Mouse (Mus musculus) lung, embryonic 15.5 days (tissue): ENCODE results near the gene Fndc4. TPM values are rescaled to one million over a fixed set of nuclear protein-coding genes. Genes with fewer than 3 reads are reported as not detected.
A peak's percentile ranks its signal among the peaks of the same experiment; 100 is the strongest.

Source experiments
- ATAC-seq: fragments of 200-750 bp; cut with Nextera tagmentation; 2 replicates; pipeline ENCODE4 v1.8.0; 2017; ENCODE audit warnings: moderate number of reproducible peaks, borderline replicate concordance; ENCODE audit not compliant: low FRiP score, low TSS enrichment; ENCODE audit errors: extremely low read depth
- H3K27ac ChIP-seq: fragments of 300-500 bp; sonication (generic); 2 replicates; pipeline ENCODE4 v1.5.1; 2015; ENCODE audit warnings: moderate library complexity, mild to moderate bottlenecking, inconsistent platforms
- H3K27me3 ChIP-seq: fragments of 300-500 bp; sonication (generic); 2 replicates; pipeline ENCODE4 v1.6.1; 2015; ENCODE audit warnings: inconsistent platforms
- H3K36me3 ChIP-seq: fragments of 300-500 bp; sonication (generic); 2 replicates; pipeline ENCODE4 v1.6.1; 2015; ENCODE audit warnings: inconsistent platforms
- H3K4me1 ChIP-seq: fragments of 300-500 bp; sonication (generic); 2 replicates; pipeline ENCODE4 v1.6.1; 2015; ENCODE audit warnings: inconsistent platforms
- H3K4me2 ChIP-seq: fragments of 300-500 bp; sonication (generic); 2 replicates; pipeline ENCODE4 v1.6.1; 2015; ENCODE audit warnings: inconsistent platforms, mild to moderate bottlenecking, moderate library complexity
- H3K4me3 ChIP-seq: fragments of 300-500 bp; sonication (generic); 2 replicates; pipeline ENCODE4 v1.5.1; 2015; ENCODE audit warnings: mild to moderate bottlenecking, inconsistent platforms
- H3K9ac ChIP-seq: fragments of 300-500 bp; sonication (generic); 2 replicates; pipeline ENCODE4 v1.6.1; 2015; ENCODE audit warnings: inconsistent platforms
- H3K9me3 ChIP-seq: fragments of 300-500 bp; sonication (generic); 2 replicates; pipeline ENCODE4 v1.6.1; 2016; ENCODE audit warnings: inconsistent platforms
- WGBS: fragments of 180-500 bp; shearing (Covaris S2); methylation state at CpG from one replicate; pipeline ENCODE4 v1.1.7; 2015; 5-methylcytosine and 5-hydroxymethylcytosine counted together
- polyA plus RNA-seq: library from polyadenylated mRNA; unstranded; fragments of >200 nt; fragmentation: Nextera tagmentation; extraction: Ambion mirVana; gene quantifications from 2 replicates; pipeline ENCODE4 v1.2.1, GENCODE M21; 2015

Fndc4 gene
- polyA plus RNA-seq, 1 experiment from 2014 or later = 51.5 TPM

DNA sequence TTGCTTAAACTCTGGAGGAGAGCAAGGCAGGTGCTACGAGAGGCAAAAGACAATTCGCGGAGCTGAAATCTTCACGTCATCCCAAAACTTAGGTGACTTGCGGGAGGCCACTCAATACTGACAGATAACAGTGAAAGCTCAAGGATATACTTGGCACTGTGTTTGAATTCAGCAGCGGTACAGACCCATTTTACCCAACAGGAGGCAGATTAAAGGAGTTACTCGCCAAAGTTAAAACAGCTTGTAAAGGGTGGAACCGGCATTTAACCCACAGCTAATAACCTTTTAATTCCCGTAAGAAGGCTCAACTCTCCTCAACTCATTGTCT, 4.6 kb downstream of the Fndc4 start:
- peak overlapping the region; percentile 64 for H3K4me3 ChIP-seq
- H3K4me2 ChIP-seq = peak overlapping the region; percentile 78
- H3K36me3 ChIP-seq = peaks cover 4% of the 10 kb centered on the region; the same call in 1 of the 2 replicates
- 4% methylated on average over 9 of the region's 9 CpGs for WGBS
- no peaks in the 10 kb centered on the region for H3K27me3 ChIP-seq
- H3K9ac ChIP-seq = peak overlapping the region; percentile 56
- peak overlapping the region; percentile 83 for H3K27ac ChIP-seq
- peaks cover 33% of the 10 kb centered on the region for H3K4me1 ChIP-seq
- no peak for ATAC-seq
- no peaks in the 10 kb centered on the region for H3K9me3 ChIP-seq

DNA sequence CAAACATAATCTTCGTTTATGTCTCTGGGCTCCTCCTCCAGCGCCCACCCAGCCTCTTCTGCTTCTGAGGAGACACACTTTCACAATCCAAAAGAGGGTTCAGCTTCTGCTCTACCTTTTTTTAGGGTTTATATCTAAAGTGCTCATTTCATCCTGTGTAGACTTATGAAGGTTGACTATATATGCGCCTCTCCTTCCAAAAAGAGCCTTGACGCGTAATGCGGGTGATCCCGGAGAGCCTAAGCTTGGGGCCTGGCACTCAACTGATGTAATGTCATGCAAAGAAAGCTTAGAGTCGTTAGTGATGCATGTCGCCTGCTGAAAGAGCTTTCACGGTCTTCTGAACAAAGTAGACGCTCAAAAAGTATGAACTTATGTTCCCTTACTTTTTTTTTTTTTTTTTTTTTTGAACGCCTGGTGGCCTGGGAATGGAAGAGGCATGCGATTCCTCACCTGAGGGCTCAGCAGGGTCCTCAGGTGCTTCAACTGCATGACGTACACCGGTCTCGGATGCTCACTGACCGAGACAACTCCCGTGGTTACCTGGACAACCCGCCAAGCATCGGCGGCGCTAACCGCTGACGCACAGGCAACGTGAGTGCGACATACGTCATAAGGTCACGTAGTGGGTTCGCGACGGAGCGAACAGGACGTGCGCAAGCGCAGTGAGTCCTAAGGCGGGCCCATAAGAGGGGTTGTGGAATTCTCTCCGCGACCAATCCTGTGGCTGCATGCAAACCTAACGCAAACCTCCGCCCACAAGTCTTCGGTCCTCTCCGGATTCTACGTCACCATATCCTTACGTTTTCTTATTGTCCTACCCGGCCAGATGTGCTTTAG, 5.1 kb downstream of the Fndc4 start, which contains the start of gene Ift172:
Gene Ift172, minus strand, starts transcription at position 596 of the 840 bp plus-strand sequence.
- Histone ChIP-seq H3K4me3 (peak within 1 kb of the TSS; percentile 64), H3K9ac (peak within 1 kb of the TSS; percentile 56), H3K27ac (peak within 1 kb of the TSS; percentile 83), H3K4me2 (peak within 1 kb of the TSS; percentile 78), H3K27me3 (no peaks in the 10 kb centered on the region), H3K36me3 (peaks cover 10% of the 10 kb centered on the region; the same call in 1 of the 2 replicates), H3K9me3 (no peaks in the 10 kb centered on the region), H3K4me1 (peaks cover 28% of the 10 kb centered on the region)
- WGBS = 2% methylated on average over 45 of the region's 45 CpGs
- peak; percentile 93 for ATAC-seq

DNA sequence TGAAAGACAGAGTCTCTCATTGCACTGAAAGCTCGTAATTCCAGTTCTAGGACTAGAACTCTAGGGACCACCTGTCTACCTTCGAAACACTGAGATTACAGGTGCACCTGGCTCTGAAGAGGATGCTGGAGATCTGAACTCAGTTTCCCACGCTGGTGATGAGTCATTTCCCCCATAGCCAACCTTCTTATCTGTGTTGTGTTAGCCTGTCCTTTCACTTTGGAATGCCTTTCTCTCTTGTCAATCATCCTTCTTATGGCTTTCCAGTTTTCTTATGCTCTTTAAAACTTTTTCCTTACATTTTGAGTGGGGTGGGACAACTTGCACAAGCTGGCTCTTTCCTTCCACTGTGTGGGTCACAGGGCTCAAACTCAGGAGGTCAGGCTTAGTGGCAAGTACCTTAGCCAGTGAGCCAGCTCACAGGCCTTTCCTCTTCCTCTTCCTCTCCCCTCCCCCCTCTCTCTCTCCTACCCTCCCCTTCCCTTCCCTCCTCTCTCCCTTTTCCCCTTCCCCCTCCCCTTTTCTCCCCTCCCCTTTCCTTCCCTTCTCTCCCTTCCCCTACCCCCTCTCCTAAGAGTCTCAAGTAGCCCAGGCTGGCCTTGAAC, 6.2 kb downstream of the Fndc4 start:
- H3K9me3 ChIP-seq = no peaks in the 10 kb centered on the region
- 59% methylated on average over 3 of the region's 3 CpGs for WGBS
- peak overlapping the region; percentile 78 for H3K4me2 ChIP-seq
- ATAC-seq = no peak
- no peaks in the 10 kb centered on the region for H3K27me3 ChIP-seq
- peak overlapping the region; percentile 64 for H3K4me3 ChIP-seq
- H3K4me1 ChIP-seq = peaks cover 22% of the 10 kb centered on the region
- no peak overlapping the region for H3K27ac ChIP-seq
- peak overlapping the region; percentile 49 for H3K9ac ChIP-seq
- H3K36me3 ChIP-seq = peaks cover 20% of the 10 kb centered on the region

DNA sequence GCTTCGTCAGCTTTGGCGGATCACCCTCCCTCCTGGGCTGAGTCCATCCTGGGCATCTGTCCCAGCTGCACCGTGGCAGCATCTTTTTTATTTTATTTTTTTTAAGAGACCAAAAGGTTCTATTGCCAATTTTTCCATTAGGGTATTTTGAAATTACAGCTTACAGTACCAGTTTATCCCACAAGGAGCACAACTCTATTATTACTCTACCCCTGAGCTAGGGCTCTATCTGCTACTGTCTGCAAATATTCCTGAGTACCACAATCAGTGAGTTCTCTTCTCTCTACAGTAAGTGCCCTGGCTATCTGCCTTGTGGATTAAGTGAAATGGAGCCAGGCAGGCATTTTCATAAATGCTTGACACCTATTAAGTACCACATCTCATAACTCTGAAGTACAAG, 7.2 kb downstream of the Fndc4 start:
- no peak overlapping the region for H3K4me2 ChIP-seq
- H3K36me3 ChIP-seq = peaks cover 28% of the 10 kb centered on the region
- 69% methylated on average over 3 of the region's 3 CpGs for WGBS
- no peak overlapping the region for H3K4me3 ChIP-seq
- H3K27ac ChIP-seq = no peak overlapping the region
- no peak overlapping the region for H3K9ac ChIP-seq
- H3K27me3 ChIP-seq = no peaks in the 10 kb centered on the region
- ATAC-seq = no peak
- H3K4me1 ChIP-seq = peaks cover 19% of the 10 kb centered on the region
- H3K9me3 ChIP-seq = no peaks in the 10 kb centered on the region

DNA sequence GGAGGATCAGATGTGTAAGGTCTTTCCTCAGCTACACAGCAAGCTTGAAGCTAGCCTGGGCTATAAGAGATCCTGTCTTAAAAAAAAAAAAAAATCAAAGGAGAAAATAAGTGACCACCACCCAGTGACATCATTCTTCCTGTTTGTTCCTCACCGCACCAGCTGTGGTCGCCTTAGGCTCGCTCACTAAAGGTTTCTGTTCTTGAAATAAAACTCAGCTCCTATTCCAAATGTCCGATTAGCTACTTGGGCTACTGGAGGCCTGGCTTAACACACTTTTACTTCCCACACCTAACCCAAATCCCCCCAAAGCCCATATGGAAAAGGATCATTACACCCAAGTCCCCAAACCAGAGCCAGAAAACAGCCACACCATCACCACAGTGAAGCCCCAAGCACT, 7.7 kb downstream of the Fndc4 start:
- Histone ChIP-seq H3K36me3 (peaks cover 30% of the 10 kb centered on the region), H3K4me3 (no peak overlapping the region), H3K4me2 (no peak overlapping the region), H3K27me3 (no peaks in the 10 kb centered on the region), H3K9me3 (no peaks in the 10 kb centered on the region), H3K4me1 (peaks cover 19% of the 10 kb centered on the region), H3K27ac (no peak overlapping the region), H3K9ac (no peak overlapping the region)
- no peak for ATAC-seq
- WGBS = 64% methylated on average over 4 of the region's 4 CpGs

DNA sequence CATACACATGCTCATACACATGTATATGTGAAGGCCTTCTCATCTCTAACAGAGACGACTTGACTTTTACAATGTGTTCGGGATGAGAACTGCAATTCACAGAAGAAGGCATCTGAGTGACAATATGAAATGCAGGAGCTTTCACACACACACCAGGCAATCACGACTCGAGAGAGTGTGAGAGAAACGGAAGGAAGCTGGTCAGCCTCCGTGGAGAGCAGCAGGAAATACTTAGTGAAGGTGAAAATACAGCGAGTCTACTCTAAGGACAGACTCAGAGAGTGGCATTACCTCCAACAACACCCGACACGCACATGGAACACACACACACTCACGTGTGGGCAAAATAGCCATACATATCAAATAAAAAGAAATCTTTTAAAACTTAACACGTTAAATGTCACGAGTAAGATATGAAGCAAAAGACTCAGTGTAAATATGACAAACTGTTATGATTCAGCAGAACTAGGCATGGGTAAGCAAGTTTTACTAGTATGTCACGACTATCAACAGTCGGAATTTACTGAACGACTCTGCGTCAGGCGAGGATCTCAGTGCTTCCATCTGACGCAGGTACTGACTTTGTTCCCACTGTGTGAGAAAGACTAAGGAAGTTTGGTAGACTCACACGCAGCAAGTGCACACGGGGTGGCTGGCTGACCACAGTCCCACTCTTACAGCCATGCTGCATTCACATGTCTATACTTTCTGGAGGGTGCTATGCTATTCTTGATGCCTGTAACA, 16.5 kb downstream of the Fndc4 start:
- no peak for ATAC-seq
- H3K4me2 ChIP-seq = no peak overlapping the region
- no peak overlapping the region for H3K9ac ChIP-seq
- peaks cover 74% of the 10 kb centered on the region for H3K36me3 ChIP-seq
- H3K27ac ChIP-seq = no peak overlapping the region
- WGBS = 82% methylated on average over 20 of the region's 20 CpGs
- no peak overlapping the region for H3K4me3 ChIP-seq
- no peaks in the 10 kb centered on the region for H3K27me3 ChIP-seq
- no peaks in the 10 kb centered on the region for H3K4me1 ChIP-seq
- no peaks in the 10 kb centered on the region for H3K9me3 ChIP-seq

DNA sequence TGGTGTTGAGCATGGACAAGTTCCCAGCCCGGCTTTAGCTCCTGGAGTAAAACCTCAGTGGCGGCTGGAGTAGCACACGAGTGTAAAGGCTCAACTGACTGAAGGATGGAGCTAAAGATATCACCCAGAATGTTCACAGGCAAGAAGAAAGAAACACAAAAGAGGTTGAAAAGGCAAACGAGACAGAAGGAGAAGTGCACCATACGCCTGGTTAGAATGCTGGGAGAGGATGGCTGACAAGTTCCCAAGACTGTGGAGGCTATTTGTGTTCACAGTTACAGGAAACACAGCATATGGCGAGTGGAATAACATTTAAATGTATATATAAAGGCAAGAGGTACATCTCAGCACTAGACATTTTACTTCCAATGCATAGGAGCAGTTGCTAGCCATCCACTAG, 22.9 kb downstream of the Fndc4 start:
- no peak overlapping the region for H3K27ac ChIP-seq
- H3K9me3 ChIP-seq = no peaks in the 10 kb centered on the region
- no peaks in the 10 kb centered on the region for H3K27me3 ChIP-seq
- H3K4me2 ChIP-seq = no peak overlapping the region
- peaks cover 58% of the 10 kb centered on the region for H3K36me3 ChIP-seq
- no peak overlapping the region for H3K4me3 ChIP-seq
- WGBS = 84% methylated on average over 6 of the region's 6 CpGs
- no peaks in the 10 kb centered on the region for H3K4me1 ChIP-seq
- no peak overlapping the region for H3K9ac ChIP-seq
- ATAC-seq = no peak

DNA sequence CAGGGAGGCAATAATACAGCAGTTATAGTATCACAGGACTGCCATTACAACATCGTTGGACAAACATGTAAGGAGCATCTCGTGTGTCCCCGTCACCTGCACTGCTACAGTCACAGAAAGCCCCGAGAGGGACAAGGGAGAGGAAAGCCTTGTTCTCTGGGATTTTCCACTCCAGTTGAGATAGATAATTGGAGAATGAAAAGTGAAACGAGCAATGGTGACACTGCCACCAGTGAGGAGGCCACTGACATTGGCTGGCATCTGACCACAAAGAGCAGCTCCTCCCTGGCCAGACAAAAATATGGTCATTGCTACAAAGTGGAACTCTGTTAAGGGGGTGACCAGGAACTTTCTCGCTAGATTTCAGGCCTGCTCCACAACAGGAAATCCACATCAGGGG, 28.2 kb downstream of the Fndc4 start:
- Histone ChIP-seq H3K27me3 (no peaks in the 10 kb centered on the region), H3K9me3 (no peaks in the 10 kb centered on the region), H3K4me2 (no peak overlapping the region), H3K4me1 (no peaks in the 10 kb centered on the region), H3K9ac (no peak overlapping the region), H3K36me3 (peaks cover 57% of the 10 kb centered on the region), H3K27ac (no peak overlapping the region), H3K4me3 (no peak overlapping the region)
- 82% methylated on average over 6 of the region's 6 CpGs for whole genome bisulfite sequencing
- ATAC-seq = no peak

DNA sequence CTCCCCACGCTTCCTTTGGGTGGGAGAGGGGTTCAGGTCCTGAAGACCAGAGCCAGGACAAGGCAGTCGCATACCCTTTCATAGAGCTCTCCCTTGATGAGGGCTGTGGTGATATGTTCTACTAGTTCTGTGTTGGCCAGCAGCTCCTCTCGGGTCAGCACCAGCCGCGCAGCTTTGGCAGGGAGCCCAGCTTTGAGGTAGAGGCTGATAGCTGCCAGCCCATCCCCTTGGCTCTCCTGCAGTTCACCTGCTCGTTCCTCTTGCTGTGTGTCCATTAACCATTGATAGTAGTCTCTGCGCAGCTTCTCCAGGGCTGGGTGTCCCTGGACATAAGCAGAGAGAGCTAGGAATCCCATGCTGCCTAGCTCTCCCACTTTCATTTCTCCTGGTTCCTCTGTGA, 29.8 kb downstream of the Fndc4 start:
- Histone ChIP-seq H3K27ac (no peak overlapping the region), H3K4me2 (no peak overlapping the region), H3K27me3 (no peaks in the 10 kb centered on the region), H3K4me1 (no peaks in the 10 kb centered on the region), H3K36me3 (peaks cover 54% of the 10 kb centered on the region), H3K9me3 (no peaks in the 10 kb centered on the region), H3K9ac (no peak overlapping the region), H3K4me3 (no peak overlapping the region)
- ATAC-seq = no peak
- 78% methylated on average over 7 of the region's 7 CpGs for WGBS

DNA sequence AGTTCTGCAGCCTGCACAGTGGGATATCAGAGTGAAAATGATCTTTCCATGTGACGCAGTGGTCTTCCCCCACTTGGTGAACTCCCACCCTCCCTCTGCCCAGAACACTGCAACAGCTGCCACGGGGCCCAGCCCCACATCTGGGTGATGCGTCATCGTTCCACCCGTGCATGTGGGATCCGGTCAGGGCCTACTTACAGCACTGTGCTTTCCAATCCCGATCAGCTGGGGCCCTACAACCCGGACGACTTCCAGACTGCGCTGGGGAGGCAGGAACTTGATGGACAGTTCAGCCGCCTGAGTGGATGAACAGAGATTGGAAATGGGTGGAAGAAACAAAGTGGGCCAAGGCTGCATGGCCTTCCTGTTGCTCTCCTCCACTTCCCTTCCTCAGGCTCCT, 38.3 kb downstream of the Fndc4 start:
- H3K27ac ChIP-seq = no peak overlapping the region
- no peak overlapping the region for H3K4me2 ChIP-seq
- ATAC-seq = no peak
- H3K36me3 ChIP-seq = peaks cover 59% of the 10 kb centered on the region
- H3K9me3 ChIP-seq = no peaks in the 10 kb centered on the region
- H3K27me3 ChIP-seq = no peaks in the 10 kb centered on the region
- no peak overlapping the region for H3K9ac ChIP-seq
- WGBS = 82% methylated on average over 11 of the region's 11 CpGs
- 0 out of 2 replicates have a peak, but pooled peaks cover 8% of the 10 kb centered on the region for H3K4me1 ChIP-seq
- H3K4me3 ChIP-seq = no peak overlapping the region

DNA sequence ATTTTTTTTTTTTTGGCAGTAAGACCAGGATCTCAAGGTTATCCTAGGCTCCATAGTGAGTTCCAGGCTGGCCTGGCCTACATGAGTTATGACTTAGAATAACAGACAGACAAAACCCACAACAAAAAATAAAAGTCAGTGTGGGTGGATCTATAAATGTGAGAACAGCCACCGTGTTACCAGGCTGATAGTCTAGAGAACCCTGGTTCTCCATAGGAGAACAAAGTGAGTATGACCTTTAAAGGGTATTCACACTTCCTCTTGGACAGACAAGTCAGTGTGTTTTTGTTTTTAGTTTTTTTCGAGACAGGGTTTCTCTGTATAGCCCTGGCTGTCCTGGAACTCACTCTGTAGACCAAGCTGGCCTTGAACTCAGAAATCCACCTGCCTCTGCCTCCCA, 39.9 kb downstream of the Fndc4 start:
- no peak for ATAC-seq
- peaks cover 8% of the 10 kb centered on the region; the same call in 1 of the 2 replicates for H3K4me1 ChIP-seq
- H3K27ac ChIP-seq = no peak overlapping the region
- WGBS = 88% methylated on average over 2 of the region's 2 CpGs
- no peak overlapping the region for H3K4me3 ChIP-seq
- no peaks in the 10 kb centered on the region for H3K27me3 ChIP-seq
- no peak overlapping the region for H3K4me2 ChIP-seq
- no peaks in the 10 kb centered on the region for H3K9me3 ChIP-seq
- H3K36me3 ChIP-seq = peaks cover 62% of the 10 kb centered on the region
- no peak overlapping the region for H3K9ac ChIP-seq

DNA sequence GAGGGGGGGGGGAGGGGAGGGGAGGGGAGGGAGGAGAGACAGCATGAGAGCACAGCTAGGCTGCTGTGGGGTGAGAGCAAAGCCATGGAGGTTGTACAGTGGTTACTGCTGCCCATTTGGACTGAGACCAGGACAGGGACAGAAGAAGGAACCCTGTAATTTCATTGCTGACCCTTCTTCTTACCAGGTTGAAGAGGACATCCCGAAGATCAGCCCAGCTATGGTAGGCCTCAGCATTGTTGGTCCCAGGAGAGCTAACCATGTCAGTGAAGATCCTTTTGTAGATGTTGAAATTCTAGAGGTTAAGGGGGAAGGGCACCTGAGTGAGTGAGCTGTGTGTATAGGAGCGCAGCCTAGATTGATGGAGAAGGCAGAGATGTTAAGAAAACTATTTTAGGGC, 40.5 kb downstream of the Fndc4 start:
- peaks cover 8% of the 10 kb centered on the region; the same call in 1 of the 2 replicates for H3K4me1 ChIP-seq
- H3K4me2 ChIP-seq = no peak overlapping the region
- 88% methylated on average over 2 of the region's 2 CpGs for WGBS
- H3K4me3 ChIP-seq = no peak overlapping the region
- no peak for ATAC-seq
- no peak overlapping the region for H3K9ac ChIP-seq
- H3K9me3 ChIP-seq = no peaks in the 10 kb centered on the region
- no peak overlapping the region for H3K27ac ChIP-seq
- H3K27me3 ChIP-seq = no peaks in the 10 kb centered on the region
- peaks cover 62% of the 10 kb centered on the region for H3K36me3 ChIP-seq
